Mouse (Mus musculus): ENCODE data around the gene Zkscan7.
"Not testable (repeated sequence)": the region's sequence is repeated elsewhere in the genome, so short reads cannot be mapped to it uniquely, and the experiment has no call there.

The Zkscan7 gene

DNA sequence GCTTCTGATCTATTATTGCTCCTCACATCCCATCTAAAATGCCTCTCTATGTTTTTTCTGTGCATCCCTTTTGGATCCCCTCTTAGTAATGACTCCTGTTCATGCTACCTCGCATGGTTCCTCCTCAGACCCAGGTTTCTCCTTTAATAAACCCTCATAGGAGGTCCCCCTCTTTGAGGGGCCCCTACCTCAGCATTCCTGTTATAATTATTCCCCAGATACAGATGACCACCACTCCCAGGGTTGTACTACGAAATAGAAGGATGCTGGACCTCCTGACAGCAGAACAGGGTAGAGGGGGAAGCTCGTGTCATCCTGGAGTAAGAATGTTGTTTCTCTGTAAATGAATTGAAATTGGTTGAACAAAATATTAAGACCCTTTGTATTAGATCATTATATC, at the start of gene Zkscan7:
Gene Zkscan7 (plus strand): TSS at position 301 of the 400 bp plus-strand sequence.
- DNase-seq (ENCODE audit: low spot score): no peak

DNA sequence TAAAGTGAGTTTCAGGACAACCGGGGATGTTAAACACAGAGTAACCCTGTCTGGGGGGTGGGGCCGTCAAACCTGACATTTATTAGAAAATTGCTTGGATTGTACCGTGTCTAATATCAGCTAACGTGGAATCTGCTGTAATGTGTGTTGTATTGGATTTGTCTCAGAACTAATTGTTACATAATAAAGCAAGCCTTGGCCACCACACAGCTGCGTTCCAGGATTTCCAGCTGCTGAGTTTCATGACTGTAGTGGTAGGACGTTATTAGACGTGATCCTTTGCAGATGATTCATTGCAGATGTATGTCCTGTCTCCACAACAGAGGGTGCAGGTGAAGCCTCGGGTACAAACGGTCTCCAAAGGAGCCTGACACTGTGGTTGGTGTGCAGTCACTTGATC, 49.4 kb upstream of the Zkscan7 start:
- DNase-seq (ENCODE audit: low spot score): peak; percentile 11

DNA sequence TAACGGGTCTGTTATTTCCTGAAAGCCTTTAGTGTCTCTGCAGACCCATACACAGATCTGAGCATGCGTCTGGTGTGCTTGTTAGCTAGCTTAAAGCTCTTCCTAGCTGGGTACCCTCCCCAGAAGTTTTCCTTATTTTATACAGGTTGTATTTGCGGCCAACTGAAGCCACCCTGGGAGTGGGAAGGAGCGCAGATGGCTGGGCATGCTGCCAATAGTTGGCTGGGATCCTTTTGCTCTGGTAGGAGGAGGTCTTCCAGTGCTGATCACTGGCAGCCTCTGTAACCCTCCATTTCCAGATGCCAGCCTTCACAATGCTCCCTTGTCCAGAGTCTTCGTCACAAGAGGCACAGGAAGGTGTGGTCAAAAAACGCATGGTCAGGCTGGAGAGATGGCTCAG, 48.7 kb upstream of the Zkscan7 start:
- peak; percentile 35 for DNase-seq (ENCODE audit: low spot score)

DNA sequence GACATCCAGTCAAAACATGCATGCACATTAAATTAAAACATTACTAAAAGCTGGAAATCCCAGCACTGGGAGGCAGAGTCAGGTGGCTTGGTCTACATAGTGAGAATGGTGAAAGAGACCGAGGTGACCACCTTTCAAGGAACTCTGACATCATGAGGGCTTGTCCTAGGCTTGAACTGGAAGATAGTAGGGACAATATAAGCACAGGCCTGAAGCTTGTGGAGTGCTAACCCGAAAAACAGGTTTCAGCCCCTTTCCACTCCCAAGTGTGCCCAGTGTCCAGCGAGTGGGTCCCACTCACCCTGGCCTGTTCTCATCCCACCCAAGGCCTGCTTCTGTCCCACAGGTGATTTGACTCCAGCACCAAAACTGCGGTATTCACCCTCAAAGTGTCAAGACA, 48.3 kb upstream of the Zkscan7 start:
- no peak for DNase-seq (ENCODE audit: low spot score)

DNA sequence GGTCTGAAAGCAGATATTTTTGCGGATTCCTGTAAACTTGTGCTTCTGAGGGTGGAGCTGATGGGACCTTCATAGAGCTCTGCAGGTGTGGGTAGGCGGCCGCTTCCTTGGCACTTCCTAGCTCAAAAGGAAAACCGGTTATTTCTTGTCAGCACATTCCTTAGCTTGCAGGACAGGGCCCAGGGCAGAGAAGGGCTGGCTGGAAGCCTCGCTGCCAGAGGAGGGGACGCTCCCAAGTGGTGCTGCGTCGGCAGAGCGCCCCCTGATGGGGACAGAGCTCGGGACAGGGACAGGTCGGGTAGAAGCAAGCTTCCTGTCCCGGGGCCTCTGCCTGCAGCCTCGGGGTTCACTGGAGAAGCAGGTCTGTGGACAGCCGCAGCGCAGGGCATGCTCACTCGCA, 47.8 kb upstream of the Zkscan7 start:
- peak; percentile 80 for DNase-seq (ENCODE audit: low spot score)

DNA sequence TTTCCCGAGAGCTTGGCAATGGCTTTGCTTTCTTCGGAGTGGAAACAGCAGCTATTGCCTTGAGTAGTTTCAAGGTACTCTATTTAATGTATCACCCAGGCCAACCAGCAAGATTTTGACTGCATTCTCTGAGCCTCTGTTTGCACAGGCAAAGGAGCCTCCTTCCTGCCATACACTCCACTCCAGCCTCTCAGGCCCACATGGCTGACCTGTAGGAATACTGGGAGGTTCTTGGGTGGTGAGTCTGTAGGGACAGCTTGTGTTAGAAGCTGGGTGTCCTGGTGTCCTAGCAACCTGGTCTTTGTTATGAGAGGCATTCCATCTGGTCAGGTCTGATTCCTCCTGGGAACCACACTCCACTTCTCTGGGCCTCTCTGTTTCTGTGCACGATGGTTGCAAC, 41.7 kb upstream of the Zkscan7 start, which contains the start of gene Gm35549:
Gene Gm35549 (minus strand): TSS at position 276 of the 400 bp plus-strand sequence.
- no peak for DNase-seq (ENCODE audit: low spot score)

DNA sequence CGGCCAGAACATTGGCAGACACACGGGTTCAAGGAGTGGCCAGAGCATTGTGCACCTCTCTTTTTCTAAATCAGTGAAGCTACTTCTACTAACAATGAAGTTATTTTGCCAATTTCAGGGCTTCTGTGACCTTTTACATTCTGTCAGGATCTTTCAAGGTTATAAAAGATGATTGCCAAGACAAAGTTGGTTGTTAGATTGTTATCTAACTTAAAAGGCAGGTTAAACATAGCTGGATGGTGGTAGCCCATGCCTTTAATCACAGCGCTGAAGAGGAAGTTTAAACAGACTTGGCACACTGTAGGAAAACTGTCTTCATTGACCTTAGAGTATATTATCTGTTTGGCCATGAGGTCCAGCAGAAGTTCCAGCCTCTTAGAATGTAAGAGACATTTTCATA, 39.9 kb upstream of the Zkscan7 start:
- DNase-seq (ENCODE audit: low spot score): no peak

DNA sequence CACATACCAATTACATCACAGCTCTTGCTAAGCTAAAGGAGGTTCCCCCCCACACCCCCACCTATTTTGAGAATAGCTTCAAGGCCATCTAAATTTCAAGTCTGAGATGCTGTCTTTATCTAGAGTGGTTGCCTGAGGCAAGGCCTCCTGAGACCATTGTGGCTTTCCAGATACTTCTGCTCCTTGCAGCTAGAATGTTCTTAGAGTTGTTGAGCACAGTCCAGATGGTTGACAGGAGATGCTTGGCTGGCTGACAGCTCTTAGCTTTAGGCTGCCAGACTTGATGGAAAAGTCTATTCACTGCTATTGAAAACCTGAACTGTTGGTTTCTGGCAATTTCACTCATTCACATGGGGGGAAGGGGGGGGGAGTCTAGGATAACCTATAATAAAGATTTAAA, 39.3 kb upstream of the Zkscan7 start:
- no peak for DNase-seq (ENCODE audit: low spot score)

DNA sequence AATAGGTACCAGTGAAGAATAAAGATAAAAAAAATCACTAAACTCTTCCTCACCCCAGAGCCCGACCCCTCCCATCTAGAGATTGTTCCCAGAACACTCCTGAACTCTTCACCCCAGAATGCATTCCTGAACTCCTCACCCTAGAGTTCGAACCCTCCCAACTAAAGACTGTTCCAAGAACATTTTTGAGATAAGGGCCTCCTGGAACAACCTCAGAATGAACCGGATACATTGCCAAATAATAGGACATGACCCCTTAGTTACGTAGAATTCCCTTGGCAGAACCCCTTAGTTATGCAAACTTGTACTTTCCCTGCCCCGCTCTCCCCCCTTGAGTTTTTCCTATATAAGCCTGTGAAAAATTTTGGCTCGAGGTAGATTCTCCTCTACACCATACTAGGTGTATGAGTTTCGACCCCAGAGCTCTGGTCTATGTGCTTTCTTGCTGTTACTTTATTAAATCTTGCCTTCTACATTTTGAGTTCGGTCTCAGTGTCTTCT, 37.6 kb upstream of the Zkscan7 start:
- DNase-seq (ENCODE audit: low spot score): not testable (repeated sequence)

DNA sequence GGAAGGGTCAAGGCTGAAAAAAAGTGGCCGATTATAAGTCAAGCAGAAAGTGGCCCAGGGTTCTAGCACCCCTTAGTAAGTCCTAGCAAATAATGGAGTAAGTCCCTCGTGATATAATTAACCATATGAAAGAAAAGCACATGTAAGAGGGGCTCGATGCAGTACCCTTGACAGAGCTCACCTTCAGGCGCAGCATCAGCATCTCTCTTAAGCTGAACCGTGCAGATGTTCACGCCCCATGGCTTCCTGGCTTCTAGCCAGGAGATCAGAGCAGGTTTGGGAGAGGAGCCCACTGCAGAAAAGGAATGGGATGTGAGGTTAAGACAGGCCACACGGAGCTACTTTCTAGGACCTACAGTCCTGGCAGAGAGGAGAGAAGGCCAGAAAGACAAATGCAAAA, 31.0 kb upstream of the Zkscan7 start:
- no peak for DNase-seq (ENCODE audit: low spot score)

DNA sequence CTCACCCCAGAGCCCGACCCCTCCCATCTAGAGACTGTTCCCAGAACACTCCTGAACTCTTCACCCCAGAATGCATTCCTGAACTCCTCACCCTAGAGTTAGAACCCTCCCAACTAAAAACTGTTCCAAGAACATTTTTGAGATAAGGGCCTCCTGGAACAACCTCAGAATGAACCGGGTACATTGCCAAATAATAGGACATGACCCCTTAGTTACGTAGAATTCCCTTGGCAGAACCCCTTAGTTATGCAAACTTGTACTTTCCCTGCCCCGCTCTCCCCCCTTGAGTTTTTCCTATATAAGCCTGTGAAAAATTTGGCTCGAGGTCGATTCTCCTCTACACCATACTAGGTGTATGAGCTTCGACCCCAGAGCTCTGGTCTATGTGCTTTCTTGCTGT, 30.3 kb upstream of the Zkscan7 start:
- not testable (repeated sequence) for DNase-seq (ENCODE audit: low spot score)

DNA sequence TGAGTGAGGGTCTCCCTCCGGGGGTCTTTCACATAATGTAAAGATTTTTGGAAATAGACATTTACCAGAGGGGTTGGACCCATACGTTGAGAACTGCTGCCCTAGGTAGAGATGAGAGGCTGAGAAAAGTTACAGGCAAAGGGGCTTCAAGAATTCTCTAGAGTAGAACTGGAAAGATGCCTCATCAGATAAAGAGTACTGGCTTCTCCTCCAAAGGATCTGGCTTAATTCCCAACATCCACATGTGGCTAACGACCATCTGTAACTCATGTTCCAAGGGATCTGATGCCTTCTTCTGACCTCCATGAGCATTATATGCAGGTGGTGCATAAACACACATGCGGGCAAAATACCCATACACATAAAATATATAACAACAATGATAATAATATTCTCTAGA, 29.9 kb upstream of the Zkscan7 start:
- no peak for DNase-seq (ENCODE audit: low spot score)

DNA sequence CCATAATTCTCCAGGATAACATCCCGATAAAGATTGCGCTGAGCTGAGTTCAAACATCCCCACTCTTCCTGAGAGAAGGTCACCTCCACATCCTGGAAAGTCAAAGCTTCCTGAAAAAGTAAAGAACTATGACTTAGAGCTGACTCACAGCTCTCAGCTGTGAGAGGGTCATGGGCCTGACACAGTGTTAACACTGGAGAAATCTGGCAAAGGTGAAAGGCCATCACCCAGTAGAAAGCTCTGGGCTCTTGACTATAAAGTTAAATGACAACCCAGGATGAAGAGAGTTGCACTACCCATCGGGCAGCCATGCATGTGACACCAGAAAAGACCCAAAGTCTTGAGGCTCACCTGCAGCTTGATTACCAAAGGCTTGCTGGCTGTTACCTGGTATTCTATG, 28.8 kb upstream of the Zkscan7 start:
- no peak for DNase-seq (ENCODE audit: low spot score)

DNA sequence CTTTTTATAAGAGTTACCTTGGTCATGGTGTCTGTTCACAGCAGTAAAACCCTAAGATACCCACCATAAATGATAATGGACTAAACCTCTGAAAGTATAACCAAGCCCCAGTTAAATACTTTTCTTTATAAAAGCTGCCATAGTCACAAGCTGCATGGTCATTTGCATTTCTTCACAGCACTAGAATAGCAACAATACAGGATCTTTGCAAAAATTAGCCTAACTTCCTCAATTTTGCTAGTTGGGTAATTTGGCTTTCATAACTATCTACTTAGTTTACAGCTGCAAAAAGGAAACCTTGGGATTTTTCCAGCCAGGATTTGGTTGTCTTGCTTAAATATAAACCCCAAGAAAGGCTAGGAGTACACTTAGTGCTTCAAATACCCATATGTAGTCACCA, 24.7 kb upstream of the Zkscan7 start:
- DNase-seq (ENCODE audit: low spot score): no peak

DNA sequence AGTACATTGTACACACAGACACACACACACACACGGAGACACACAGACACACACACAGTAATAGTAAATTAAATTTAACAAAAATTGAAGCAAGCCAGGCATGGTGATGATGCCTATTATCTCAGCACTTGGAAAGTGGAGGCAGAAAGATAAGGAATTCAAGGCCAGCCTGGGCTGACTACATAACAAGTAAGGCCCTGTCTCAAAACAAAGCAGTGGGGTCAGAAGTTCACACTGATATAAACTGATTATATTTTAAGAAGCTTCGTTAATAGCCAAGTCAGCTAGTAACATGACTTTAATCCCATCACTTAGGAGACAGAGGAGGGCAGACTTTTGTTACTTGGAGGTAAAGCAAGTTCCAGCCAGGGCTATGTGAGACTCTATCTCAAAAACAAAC, 21.8 kb upstream of the Zkscan7 start:
- no peak for DNase-seq (ENCODE audit: low spot score)

DNA sequence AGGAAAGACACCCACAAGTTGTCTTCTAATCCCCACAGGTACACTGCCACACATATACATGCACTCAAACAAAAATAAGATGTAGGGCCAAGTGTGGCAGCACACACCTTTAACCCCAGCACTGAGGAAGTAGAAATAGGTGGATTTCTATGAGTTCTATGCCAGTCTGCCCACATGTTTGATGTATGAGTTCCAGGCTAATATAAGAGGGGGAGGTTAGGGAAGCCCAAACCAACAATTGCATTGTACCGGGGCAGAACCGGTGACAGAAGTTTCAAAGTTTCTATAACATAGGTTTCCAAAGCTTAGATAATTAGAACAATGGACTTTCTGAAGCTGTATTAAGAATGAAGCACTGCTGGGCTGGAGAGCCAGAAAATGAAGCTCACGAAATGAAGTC, 20.6 kb upstream of the Zkscan7 start:
- no peak for DNase-seq (ENCODE audit: low spot score)

DNA sequence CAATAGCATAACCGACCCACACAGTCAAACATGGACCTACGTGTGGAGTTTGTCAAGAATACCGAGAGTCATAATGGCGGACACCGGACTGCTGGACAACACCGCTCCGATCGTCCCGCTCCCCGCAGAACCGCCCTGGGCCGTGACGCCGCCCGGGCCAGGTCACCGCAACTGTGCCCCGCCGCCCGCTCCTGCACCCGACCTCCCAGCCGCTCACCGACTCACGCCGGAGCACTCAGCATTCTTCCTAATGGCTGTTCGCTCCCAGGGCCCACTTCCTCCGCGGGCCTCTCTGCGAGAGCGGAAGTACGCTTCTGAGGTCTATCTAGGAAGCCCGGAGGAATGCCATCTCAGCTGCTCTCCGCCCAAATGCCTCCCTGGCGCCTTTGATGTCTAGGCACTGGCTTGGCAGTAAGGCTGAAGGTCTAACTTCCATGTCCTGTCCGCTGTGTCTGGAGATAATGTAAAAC, 19.8 kb upstream of the Zkscan7 start, which contains the start of gene Zfp445:
Gene Zfp445 (minus strand): TSS at position 310 of the 470 bp plus-strand sequence.
- DNase-seq (ENCODE audit: low spot score): peak; percentile 79

DNA sequence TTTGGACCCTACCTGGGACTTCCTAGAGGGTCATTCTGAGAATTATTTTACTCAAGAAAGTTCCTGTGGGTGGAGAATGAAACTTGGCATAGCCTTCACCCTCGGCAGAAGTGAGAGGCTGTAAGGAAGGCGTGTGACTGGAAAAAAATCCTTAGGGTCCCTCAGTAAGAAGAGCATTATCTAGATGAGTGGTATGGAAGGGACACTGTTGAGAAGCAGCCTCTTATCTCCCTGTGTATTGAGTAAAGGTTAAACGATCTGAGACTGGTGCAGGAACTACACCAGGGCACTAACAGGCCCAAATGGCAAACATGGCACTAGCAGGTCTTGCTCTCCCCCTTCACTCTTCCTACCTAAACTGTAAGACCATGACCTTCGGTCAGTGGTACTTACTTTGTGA, 19.3 kb upstream of the Zkscan7 start:
- DNase-seq (ENCODE audit: low spot score): no peak

DNA sequence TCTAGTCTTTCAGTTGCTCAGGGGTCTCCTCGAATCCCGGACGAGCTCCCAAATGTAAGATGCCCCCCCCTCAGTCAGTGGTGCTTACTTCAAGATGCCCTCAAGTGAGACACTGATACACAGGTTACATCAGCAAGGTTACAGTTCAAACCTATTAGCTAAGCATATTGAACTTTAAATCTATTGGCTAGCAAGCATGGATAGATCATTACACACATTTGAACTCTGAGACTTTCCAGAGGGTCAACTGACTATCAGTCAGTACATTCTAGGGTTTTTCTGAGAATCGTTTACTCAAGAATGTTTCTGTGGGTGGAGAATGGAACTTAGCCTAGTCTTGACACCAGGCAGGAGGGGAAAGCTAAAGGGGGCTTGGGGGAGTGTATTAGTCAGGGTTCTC, 12.9 kb upstream of the Zkscan7 start:
- DNase-seq (ENCODE audit: low spot score): no peak

DNA sequence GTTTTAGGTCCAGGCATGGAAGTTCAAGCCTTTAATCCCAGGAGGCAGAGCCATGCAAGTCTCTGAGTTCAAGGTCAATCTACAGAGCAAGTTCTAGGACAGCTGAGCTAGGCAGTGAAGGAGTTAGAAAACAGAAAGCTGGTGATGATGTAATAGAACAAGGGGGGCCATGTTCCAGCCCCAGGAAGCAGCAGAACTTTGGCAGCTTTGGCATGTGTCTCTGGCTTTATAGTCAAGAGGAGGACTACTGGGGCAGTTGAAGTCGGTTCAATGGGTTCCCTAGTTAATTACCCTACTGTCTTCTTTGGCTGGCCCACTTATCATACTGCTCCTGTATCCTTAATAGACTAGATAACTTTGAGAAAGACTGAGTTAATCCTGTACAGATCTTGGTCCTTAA, 10.8 kb upstream of the Zkscan7 start:
- no peak for DNase-seq (ENCODE audit: low spot score)

DNA sequence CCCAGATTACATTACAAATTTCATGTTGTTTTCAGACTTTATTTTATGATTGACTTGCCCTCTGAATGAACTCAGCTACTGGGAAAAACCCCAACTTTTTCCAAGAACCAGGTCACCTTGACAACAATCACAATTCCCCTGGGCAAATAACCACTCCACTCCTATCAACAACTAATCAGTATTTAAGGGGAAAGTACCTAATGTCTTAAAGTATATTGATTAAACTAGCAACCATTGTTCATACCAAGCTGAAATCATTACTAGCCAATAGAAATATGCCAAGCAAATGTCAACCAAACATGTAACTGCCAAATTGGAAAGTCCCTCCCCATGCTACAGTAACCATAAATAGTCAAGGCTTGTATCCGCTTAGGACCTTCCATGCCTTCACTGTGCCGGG, 10.3 kb upstream of the Zkscan7 start:
- no peak for DNase-seq (ENCODE audit: low spot score)

DNA sequence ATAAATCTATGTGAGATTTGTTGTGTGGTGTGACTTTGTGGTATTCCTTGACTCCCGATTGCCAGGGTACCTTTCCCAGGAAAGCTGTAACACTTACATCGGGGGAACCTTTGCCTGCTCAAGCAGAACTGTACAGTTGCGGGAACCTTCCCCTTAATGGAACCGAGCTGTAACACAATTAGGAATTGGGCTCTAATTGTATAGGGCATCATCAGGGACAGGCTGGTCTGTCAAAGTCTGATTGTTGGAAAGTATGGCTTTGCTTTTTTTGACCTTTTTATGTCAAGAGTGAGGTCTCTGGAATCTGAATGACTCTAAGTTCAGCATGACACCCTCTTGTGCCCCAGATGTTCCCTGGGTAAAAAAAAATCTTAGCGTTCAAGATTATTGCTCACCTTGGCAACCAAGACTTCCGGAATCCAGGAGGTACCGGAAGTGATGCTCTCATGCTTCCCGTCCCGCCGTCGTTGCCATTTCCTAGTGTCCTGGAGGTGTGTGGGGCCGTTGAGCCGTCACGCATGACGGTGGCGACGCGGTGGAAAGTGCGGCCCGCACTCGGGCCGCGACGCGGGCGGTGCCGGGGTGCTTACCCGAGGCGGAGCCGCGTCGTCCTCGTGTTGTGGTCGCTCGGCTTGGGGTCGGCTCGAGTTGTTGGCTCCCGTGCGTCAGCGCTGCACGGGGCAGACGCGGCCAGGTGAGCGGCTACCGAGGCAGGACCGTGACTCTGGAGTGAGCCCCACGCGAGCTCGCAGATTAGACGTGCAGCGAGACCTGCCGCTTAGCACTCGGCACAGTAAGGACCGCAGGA, 1.1 kb downstream of the Zkscan7 start:
- DNase-seq (ENCODE audit: low spot score): peak; percentile 65

DNA sequence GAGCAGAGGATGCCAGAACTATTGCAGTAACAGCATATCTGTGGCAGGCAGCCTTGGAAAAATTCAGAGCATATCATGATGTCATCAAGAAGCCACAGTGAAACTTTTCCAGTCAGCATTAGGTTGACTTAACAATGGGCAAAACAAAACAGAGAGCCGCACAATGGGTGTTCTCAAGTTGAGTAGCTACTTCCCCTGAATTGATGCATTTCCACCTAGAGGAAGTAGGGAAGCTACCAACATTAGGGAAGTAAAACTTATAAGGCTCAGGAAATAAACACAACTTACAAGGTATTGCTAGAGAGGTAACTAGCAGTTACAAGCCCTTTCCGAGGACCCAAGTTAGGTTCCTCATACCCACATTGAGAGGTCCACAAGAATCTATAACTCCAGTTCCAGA, 15.6 kb downstream of the Zkscan7 start:
- DNase-seq (ENCODE audit: low spot score): no peak
